Mouse (Mus musculus) olfactory bulb, adult 2 months (tissue): ENCODE data around the gene Marveld1.

Experiments
- CTCF ChIP-seq: fragments of 200-500 bp; IDR thresholded peaks from 2 replicates; pipeline ENCODE4 v1.5.1; 2012; ENCODE audit warnings: low read depth, mild to moderate bottlenecking, low read length, moderate library complexity; ENCODE audit not compliant: insufficient read depth
- POLR2A ChIP-seq: fragments of 200-500 bp; IDR thresholded peaks from 2 replicates; pipeline ENCODE4 v1.6.1; 2012; ENCODE audit warnings: mild to moderate bottlenecking, low read depth, low read length, moderate library complexity; ENCODE audit not compliant: insufficient read depth

DNA sequence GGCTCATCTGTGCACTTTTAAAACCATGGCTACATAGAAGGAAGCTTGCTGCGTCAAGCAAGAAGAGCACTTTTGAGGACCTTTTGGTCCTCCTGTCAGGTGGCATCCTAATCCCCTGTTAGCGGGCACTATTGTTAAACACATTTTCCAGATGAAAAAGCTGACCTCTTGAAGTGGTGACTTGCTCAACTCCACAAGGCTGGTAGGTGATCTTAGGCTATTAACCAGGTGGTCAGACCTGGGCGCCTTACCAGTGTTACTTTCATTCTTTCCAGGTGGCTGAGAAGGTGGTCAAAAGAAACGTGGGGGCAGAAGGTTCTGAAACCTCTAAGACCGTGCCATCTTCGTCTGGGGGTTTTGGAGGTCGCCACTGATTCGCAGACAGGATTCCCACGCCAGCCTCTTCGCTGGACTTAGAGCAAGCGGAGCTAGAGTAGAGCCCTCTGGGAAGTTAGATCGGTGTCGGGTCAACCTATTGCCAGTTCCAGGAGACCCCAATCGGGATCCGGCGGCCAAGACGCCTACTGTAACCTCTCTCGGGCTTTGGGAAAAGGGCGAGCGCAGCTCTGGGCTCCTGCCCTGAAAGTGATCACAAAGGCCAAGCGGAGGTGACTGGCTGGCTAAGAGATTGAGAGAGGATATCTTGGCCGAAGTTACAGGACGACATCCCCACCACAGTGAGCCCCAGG, 19.0 kb upstream of the Marveld1 start:
- TF ChIP-seq POLR2A (no peak), CTCF (no peak)
